Mouse (Mus musculus) liver, postnatal 0 days (tissue): ENCODE measurements at regions not wholly inside any gene's neighbourhood (a gene's known extent, or its start where the extent isn't known, plus 50 kb on each side); places are given as distances from the start of the nearest gene placed in this dataset.

Source experiments
- CTCF ChIP-seq: sonication (generic); IDR thresholded peaks from 2 replicates; pipeline ENCODE4 v1.5.1; 2016; ENCODE audit warnings: antibody characterized with exemption, low read depth
- EP300 ChIP-seq: IDR thresholded peaks from 2 replicates; pipeline ENCODE4 v1.6.1; 2016; ENCODE audit warnings: antibody characterized with exemption, low read depth, mild to moderate bottlenecking

- no peak for TF ChIP-seq CTCF
- TF ChIP-seq EP300: no peak
Observed at GRCm38 (mm10) chr13:118245546-118245945, 140.9 kb upstream of the B430218F22Rik start.
